Mouse (Mus musculus): ENCODE results near the gene Fbxo9. TPM values are rescaled to one million over a fixed set of nuclear protein-coding genes. Genes with fewer than 3 reads are reported as not detected.

Fbxo9 gene
- polyA plus RNA-seq, 1 experiment from 2014 or later: 44.1 TPM

GRCm38 (mm10) chr9:78124297-78124696, 15.4 kb upstream of the Fbxo9 start:
- 76% methylated on average over 6 of the region's 6 CpGs for WGBS

GRCm38 (mm10) chr9:78122939-78123712, 14.3 kb upstream of the Fbxo9 start:
- Histone ChIP-seq H3K27me3 (replicated peaks) (no peaks in the 10 kb centered on the region), H3K4me3 (replicated peaks) (no peak overlapping the region), H3K9ac (no peak overlapping the region), H3K27ac (no peak overlapping the region), H3K4me2 (no peak overlapping the region), H3K4me1 (peaks cover 6% of the 10 kb centered on the region), H3K36me3 (no peaks in the 10 kb centered on the region), H3K9me3 (no peaks in the 10 kb centered on the region)
- 85% methylated on average over 7 of the region's 7 CpGs for WGBS
- no peak for ATAC-seq (ENCODE audit: insufficient read depth, low FRiP score, low read depth)

More at GRCm38 (mm10) chr9:78124297-78124696, 15.4 kb upstream of the Fbxo9 start:
- no peak for ATAC-seq (ENCODE audit: insufficient read depth, low FRiP score, low read depth)
- no peaks in the 10 kb centered on the region for H3K36me3 ChIP-seq
- H3K27ac ChIP-seq: no peak overlapping the region
- no peak overlapping the region for H3K9ac ChIP-seq
- H3K4me1 ChIP-seq: peaks cover 6% of the 10 kb centered on the region
- no peak overlapping the region for H3K4me2 ChIP-seq
- no peaks in the 10 kb centered on the region for H3K27me3 ChIP-seq (replicated peaks)
- H3K9me3 ChIP-seq: no peaks in the 10 kb centered on the region
- no peak overlapping the region for H3K4me3 ChIP-seq (replicated peaks)

GRCm38 (mm10) chr9:78121985-78122384, 13.1 kb upstream of the Fbxo9 start:
- Histone ChIP-seq H3K4me1 (peaks cover 6% of the 10 kb centered on the region), H3K4me2 (no peak overlapping the region), H3K9ac (no peak overlapping the region), H3K4me3 (replicated peaks) (no peak overlapping the region), H3K27me3 (replicated peaks) (no peaks in the 10 kb centered on the region), H3K27ac (peak overlapping the region; percentile 61; the same call in 1 of the 2 replicates), H3K36me3 (no peaks in the 10 kb centered on the region), H3K9me3 (no peaks in the 10 kb centered on the region)
- WGBS: 65% methylated on average over 6 of the region's 6 CpGs
- no peak for ATAC-seq (ENCODE audit: insufficient read depth, low FRiP score, low read depth)

- peak overlapping the region; percentile 61; the same call in 1 of the 2 replicates for H3K27ac ChIP-seq
- H3K4me1 ChIP-seq: peaks cover 6% of the 10 kb centered on the region
- H3K36me3 ChIP-seq: no peaks in the 10 kb centered on the region
- H3K4me2 ChIP-seq: no peak overlapping the region
- peak; percentile 33 for ATAC-seq (ENCODE audit: insufficient read depth, low FRiP score, low read depth)
- no peaks in the 10 kb centered on the region for H3K27me3 ChIP-seq (replicated peaks)
- H3K9me3 ChIP-seq: no peaks in the 10 kb centered on the region
- 72% methylated on average over 8 of the region's 8 CpGs for WGBS
- H3K9ac ChIP-seq: no peak overlapping the region
- H3K4me3 ChIP-seq (replicated peaks): no peak overlapping the region
Observed at GRCm38 (mm10) chr9:78121358-78121757, 12.5 kb upstream of the Fbxo9 start.

- H3K9me3 ChIP-seq: no peaks in the 10 kb centered on the region
- H3K4me2 ChIP-seq: no peak overlapping the region
- no peak overlapping the region for H3K27ac ChIP-seq
- H3K9ac ChIP-seq: no peak overlapping the region
- H3K27me3 ChIP-seq (replicated peaks): no peaks in the 10 kb centered on the region
- 80% methylated on average over 2 of the region's 2 CpGs for WGBS
- peak; percentile 63; the same call in 1 of the 2 replicates for ATAC-seq (ENCODE audit: insufficient read depth, low FRiP score, low read depth)
- H3K4me1 ChIP-seq: peaks cover 12% of the 10 kb centered on the region
- H3K36me3 ChIP-seq: no peaks in the 10 kb centered on the region; the same call in 1 of the 2 replicates
- no peak overlapping the region for H3K4me3 ChIP-seq (replicated peaks)
Observed at GRCm38 (mm10) chr9:78117690-78118089, 8.8 kb upstream of the Fbxo9 start.

GRCm38 (mm10) chr9:78115746-78116145, 6.9 kb upstream of the Fbxo9 start:
- Histone ChIP-seq H3K4me1 (peaks cover 9% of the 10 kb centered on the region), H3K36me3 (no peaks in the 10 kb centered on the region; the same call in 1 of the 2 replicates), H3K4me3 (replicated peaks) (no peak overlapping the region), H3K27me3 (replicated peaks) (no peaks in the 10 kb centered on the region), H3K9me3 (no peaks in the 10 kb centered on the region), H3K27ac (no peak overlapping the region), H3K9ac (no peak overlapping the region), H3K4me2 (peak overlapping the region; percentile 60; the same call in 1 of the 2 replicates)
- no peak for ATAC-seq (ENCODE audit: insufficient read depth, low FRiP score, low read depth)
- 70% methylated on average over 9 of the region's 9 CpGs for WGBS

- peak overlapping the region; percentile 90 for H3K27ac ChIP-seq
- H3K9ac ChIP-seq: peak overlapping the region; percentile 94
- peak overlapping the region; percentile 91 for H3K4me3 ChIP-seq (replicated peaks)
- no peaks in the 10 kb centered on the region for H3K27me3 ChIP-seq (replicated peaks)
- no peaks in the 10 kb centered on the region for H3K9me3 ChIP-seq
- H3K36me3 ChIP-seq: no peaks in the 10 kb centered on the region; the same call in 1 of the 2 replicates
- peak overlapping the region; percentile 60 for H3K4me2 ChIP-seq
- H3K4me1 ChIP-seq: peaks cover 14% of the 10 kb centered on the region
- ATAC-seq (ENCODE audit: insufficient read depth, low FRiP score, low read depth): no peak
- under 1% methylated on average over 14 of the region's 14 CpGs for WGBS
Observed at GRCm38 (mm10) chr9:78113538-78113885, 4.6 kb upstream of the Fbxo9 start.

- WGBS: under 1% methylated on average over 47 of the region's 47 CpGs
- H3K9me3 ChIP-seq: no peaks in the 10 kb centered on the region
- peaks cover 14% of the 10 kb centered on the region for H3K4me1 ChIP-seq
- ATAC-seq (ENCODE audit: insufficient read depth, low FRiP score, low read depth): peak; percentile 76
- no peaks in the 10 kb centered on the region; the same call in 1 of the 2 replicates for H3K36me3 ChIP-seq
- peak overlapping the region; percentile 90 for H3K27ac ChIP-seq
- peak overlapping the region; percentile 91 for H3K4me3 ChIP-seq (replicated peaks)
- peak overlapping the region; percentile 60 for H3K4me2 ChIP-seq
- no peaks in the 10 kb centered on the region for H3K27me3 ChIP-seq (replicated peaks)
- H3K9ac ChIP-seq: peak overlapping the region; percentile 94
Observed at GRCm38 (mm10) chr9:78112770-78113537, 4.1 kb upstream of the Fbxo9 start.

- H3K9me3 ChIP-seq: no peaks in the 10 kb centered on the region
- no peak for ATAC-seq (ENCODE audit: insufficient read depth, low FRiP score, low read depth)
- H3K27ac ChIP-seq: no peak overlapping the region
- H3K36me3 ChIP-seq: no peaks in the 10 kb centered on the region; the same call in 1 of the 2 replicates
- peaks cover 20% of the 10 kb centered on the region for H3K4me1 ChIP-seq
- no peak overlapping the region for H3K4me3 ChIP-seq (replicated peaks)
- no peaks in the 10 kb centered on the region for H3K27me3 ChIP-seq (replicated peaks)
- H3K4me2 ChIP-seq: no peak overlapping the region
- 74% methylated on average over 2 of the region's 2 CpGs for WGBS
- H3K9ac ChIP-seq: no peak overlapping the region
Observed at GRCm38 (mm10) chr9:78111456-78111855, 2.6 kb upstream of the Fbxo9 start.

- H3K4me2 ChIP-seq: peak overlapping the region; percentile 85
- 40% methylated on average over 5 of the region's 5 CpGs for WGBS
- H3K9me3 ChIP-seq: no peaks in the 10 kb centered on the region
- peaks cover 14% of the 10 kb centered on the region for H3K4me1 ChIP-seq
- no peak for ATAC-seq (ENCODE audit: insufficient read depth, low FRiP score, low read depth)
- H3K9ac ChIP-seq: no peak overlapping the region
- H3K27me3 ChIP-seq (replicated peaks): no peaks in the 10 kb centered on the region
- no peak overlapping the region for H3K27ac ChIP-seq
- no peaks in the 10 kb centered on the region for H3K36me3 ChIP-seq
- peak overlapping the region; percentile 70 for H3K4me3 ChIP-seq (replicated peaks)
Observed at GRCm38 (mm10) chr9:78109656-78110055, 791 bp upstream of the Fbxo9 start.

- Histone ChIP-seq H3K27me3 (replicated peaks) (no peaks in the 10 kb centered on the region), H3K27ac (peak overlapping the region; percentile 95), H3K9me3 (no peaks in the 10 kb centered on the region), H3K4me3 (replicated peaks) (peak overlapping the region; percentile 70), H3K36me3 (no peaks in the 10 kb centered on the region), H3K9ac (peak overlapping the region; percentile 73), H3K4me1 (peaks cover 10% of the 10 kb centered on the region), H3K4me2 (peak overlapping the region; percentile 85)
- peak; percentile 75 for ATAC-seq (ENCODE audit: insufficient read depth, low FRiP score, low read depth)
- WGBS: under 1% methylated on average over 86 of the region's 88 CpGs
Observed at GRCm38 (mm10) chr9:78107912-78108795, 711 bp downstream of the Fbxo9 start.

All from stomach, embryonic 15.5 days (tissue).